Mouse (Mus musculus) limb, embryonic 10.5 days (tissue): ENCODE measurements around the gene Bhlha15. TPM values are rescaled to one million over a fixed set of nuclear protein-coding genes. Genes with fewer than 3 reads are reported as not detected.

Source experiments
- DNase-seq: peaks from one replicate; pipeline ENCODE4 v3.0.0-alpha.2; 2017; ENCODE audit warnings: low spot score
- H3K27ac ChIP-seq: fragments of 300-500 bp; sonication (generic); 2 replicates; pipeline ENCODE4 v1.5.1; 2016; ENCODE audit warnings: mild to moderate bottlenecking
- H3K27me3 ChIP-seq: fragments of 300-500 bp; sonication (generic); 2 replicates; pipeline ENCODE4 v1.6.1; 2016; ENCODE audit warnings: low read depth, mild to moderate bottlenecking; ENCODE audit not compliant: poor library complexity, severe bottlenecking
- H3K36me3 ChIP-seq: fragments of 300-500 bp; sonication (generic); 2 replicates; pipeline ENCODE4 v1.6.1; 2016; ENCODE audit warnings: mild to moderate bottlenecking, moderate library complexity
- H3K4me1 ChIP-seq: fragments of 300-500 bp; sonication (generic); 2 replicates; pipeline ENCODE4 v1.6.1; 2016
- H3K4me3 ChIP-seq: fragments of 300-500 bp; sonication (generic); 2 replicates; pipeline ENCODE4 v1.5.1; 2016; ENCODE audit warnings: mild to moderate bottlenecking, moderate library complexity
- H3K9me3 ChIP-seq: fragments of 300-500 bp; sonication (generic); replicated peaks from 2 replicates; pipeline ENCODE4 v1.6.1; 2016; ENCODE audit warnings: mild to moderate bottlenecking
- WGBS: fragments of 180-500 bp; shearing (Covaris S2); methylation state at CpG from one replicate; pipeline ENCODE4 v1.1.7; 2016; 5-methylcytosine and 5-hydroxymethylcytosine counted together
- polyA plus RNA-seq: library from polyadenylated mRNA; unstranded; fragments of >200 nt; fragmentation: Nextera tagmentation; extraction: Ambion mirVana; gene quantifications from 2 replicates; pipeline ENCODE4 v1.2.1, GENCODE M21; 2016

The Bhlha15 gene
- polyA plus RNA-seq, 1 experiment from 2014 or later = 0.11 TPM

DNA sequence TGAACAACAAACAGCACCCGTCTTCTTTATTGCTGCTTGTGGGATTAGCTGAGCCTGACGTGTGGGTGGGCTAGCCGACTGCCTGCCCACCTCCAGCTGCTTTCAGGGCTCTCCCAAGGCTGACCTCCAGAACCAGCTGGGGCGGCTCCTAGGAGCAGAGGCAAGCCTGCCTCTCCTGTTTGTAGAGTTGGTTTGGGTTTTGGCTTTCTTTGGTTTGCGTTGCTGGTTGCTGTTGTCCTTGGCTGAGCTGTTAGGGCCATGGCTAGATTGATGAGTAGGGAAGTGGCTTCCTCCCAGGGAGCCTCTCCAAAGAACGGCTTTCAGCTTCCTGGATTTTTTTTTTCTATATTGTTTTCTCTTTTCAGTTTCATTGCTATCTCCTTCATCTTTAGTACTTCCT lies 11.9 kb upstream of the Bhlha15 start:
- WGBS = 49% methylated on average over 6 of the region's 6 CpGs
- Histone ChIP-seq H3K36me3 (peaks cover 82% of the 10 kb centered on the region), H3K9me3 (no peaks in the 10 kb centered on the region), H3K27ac (no peak overlapping the region), H3K27me3 (no peaks in the 10 kb centered on the region), H3K4me3 (no peak overlapping the region), H3K4me1 (no peaks in the 10 kb centered on the region)
- no peak for DNase-seq

- WGBS = 95% methylated on average over 7 of the region's 7 CpGs
- Histone ChIP-seq H3K4me3 (no peak overlapping the region), H3K9me3 (no peaks in the 10 kb centered on the region), H3K36me3 (peaks cover 78% of the 10 kb centered on the region), H3K4me1 (no peaks in the 10 kb centered on the region; the same call in 1 of the 2 replicates), H3K27ac (no peak overlapping the region), H3K27me3 (no peaks in the 10 kb centered on the region)
- DNase-seq = no peak
Observed at GRCm38 (mm10) chr5:144181249-144181648, 8.8 kb upstream of the Bhlha15 start.

GRCm38 (mm10) chr5:144182542-144183247 lies 7.4 kb upstream of the Bhlha15 start:
- Histone ChIP-seq H3K36me3 (peaks cover 74% of the 10 kb centered on the region), H3K4me1 (no peaks in the 10 kb centered on the region; the same call in 1 of the 2 replicates), H3K4me3 (no peak overlapping the region), H3K9me3 (no peaks in the 10 kb centered on the region), H3K27me3 (no peaks in the 10 kb centered on the region), H3K27ac (no peak overlapping the region)
- DNase-seq = no peak
- WGBS = 67% methylated on average over 20 of the region's 20 CpGs

GRCm38 (mm10) chr5:144183248-144183559 lies 6.9 kb upstream of the Bhlha15 start:
- 71% methylated on average over 8 of the region's 8 CpGs for WGBS
- Histone ChIP-seq H3K4me1 (no peaks in the 10 kb centered on the region; the same call in 1 of the 2 replicates), H3K9me3 (no peaks in the 10 kb centered on the region), H3K36me3 (peaks cover 70% of the 10 kb centered on the region), H3K4me3 (no peak overlapping the region), H3K27me3 (no peaks in the 10 kb centered on the region), H3K27ac (no peak overlapping the region)
- DNase-seq = no peak

DNA sequence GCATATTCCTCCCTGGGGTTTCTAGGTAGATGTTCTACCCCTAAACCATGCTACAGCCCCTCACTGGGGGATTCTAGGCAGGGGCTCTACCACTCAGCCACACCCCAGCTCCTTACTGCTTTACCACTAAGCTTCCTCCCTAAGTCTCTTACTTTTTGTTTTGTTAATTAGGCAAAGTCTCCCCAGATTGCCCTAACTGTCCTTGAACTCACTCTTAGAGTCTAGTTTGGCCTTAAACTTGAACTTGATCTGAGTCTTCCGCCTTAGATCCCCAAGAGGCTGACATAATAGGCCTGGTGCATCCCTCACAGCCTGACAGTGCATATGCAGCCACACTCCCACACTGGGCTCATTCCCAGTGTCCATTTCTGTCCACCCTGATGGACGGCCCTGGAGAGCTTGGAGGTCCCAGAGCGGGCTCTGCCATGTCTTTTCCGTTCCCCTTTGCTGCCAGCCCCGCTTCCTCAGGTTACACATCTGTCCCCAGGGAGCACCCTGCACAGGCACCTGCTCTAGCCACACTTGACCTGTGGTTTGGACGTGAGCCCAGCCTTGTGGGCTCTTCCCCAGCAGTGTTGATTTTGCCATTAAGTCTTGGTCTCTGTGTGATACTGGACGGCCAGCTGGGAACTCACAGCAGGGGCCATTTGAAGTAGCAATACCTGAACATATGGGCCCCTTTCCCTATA lies 6.3 kb upstream of the Bhlha15 start:
- H3K4me3 ChIP-seq = no peak overlapping the region
- H3K36me3 ChIP-seq = peaks cover 71% of the 10 kb centered on the region
- no peaks in the 10 kb centered on the region; the same call in 1 of the 2 replicates for H3K4me1 ChIP-seq
- H3K27ac ChIP-seq = no peak overlapping the region
- no peak for DNase-seq
- H3K9me3 ChIP-seq = no peaks in the 10 kb centered on the region
- WGBS = 90% methylated on average over 7 of the region's 7 CpGs
- H3K27me3 ChIP-seq = no peaks in the 10 kb centered on the region

GRCm38 (mm10) chr5:144184350-144185045 lies 5.6 kb upstream of the Bhlha15 start:
- no peak for DNase-seq
- Histone ChIP-seq H3K36me3 (peaks cover 65% of the 10 kb centered on the region), H3K4me1 (peaks cover 3% of the 10 kb centered on the region), H3K4me3 (no peak overlapping the region), H3K9me3 (no peaks in the 10 kb centered on the region), H3K27me3 (no peaks in the 10 kb centered on the region), H3K27ac (no peak overlapping the region)
- WGBS = 92% methylated on average over 21 of the region's 21 CpGs

DNA sequence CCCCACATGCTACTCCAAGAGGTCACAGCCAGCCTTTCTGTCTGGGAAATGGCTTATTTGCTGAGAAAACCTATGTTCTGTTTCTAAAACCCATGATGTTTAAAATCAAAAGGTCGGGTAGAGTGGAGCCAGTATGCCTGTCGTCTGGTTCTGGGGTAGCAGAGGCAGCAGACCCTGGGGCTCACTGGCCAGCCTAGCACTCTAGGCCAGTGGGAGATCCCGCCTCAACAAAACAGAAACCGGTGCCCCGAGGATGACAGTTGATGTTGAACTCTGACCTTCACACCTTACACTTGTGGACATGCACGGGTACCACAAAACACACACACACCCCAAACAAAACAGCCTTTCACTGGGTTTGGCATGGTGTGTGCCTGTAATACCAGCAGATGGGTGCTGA lies 1.7 kb upstream of the Bhlha15 start:
- 89% methylated on average over 6 of the region's 6 CpGs for WGBS
- Histone ChIP-seq H3K27ac (no peak overlapping the region), H3K36me3 (peaks cover 44% of the 10 kb centered on the region), H3K27me3 (peaks cover 7% of the 10 kb centered on the region; the same call in 1 of the 2 replicates), H3K4me1 (peaks cover 24% of the 10 kb centered on the region), H3K4me3 (no peak overlapping the region), H3K9me3 (no peaks in the 10 kb centered on the region)
- DNase-seq = no peak

GRCm38 (mm10) chr5:144189327-144189726 lies 759 bp upstream of the Bhlha15 start:
- Histone ChIP-seq H3K27me3 (peaks cover 7% of the 10 kb centered on the region; the same call in 1 of the 2 replicates), H3K9me3 (no peaks in the 10 kb centered on the region), H3K4me1 (peaks cover 24% of the 10 kb centered on the region), H3K27ac (no peak overlapping the region), H3K36me3 (peaks cover 36% of the 10 kb centered on the region), H3K4me3 (no peak overlapping the region)
- DNase-seq = no peak
- 76% methylated on average over 7 of the region's 7 CpGs for WGBS

- 59% methylated on average over 23 of the region's 23 CpGs for WGBS
- Histone ChIP-seq H3K36me3 (peaks cover 19% of the 10 kb centered on the region), H3K4me3 (no peak overlapping the region), H3K9me3 (no peaks in the 10 kb centered on the region), H3K27ac (no peak overlapping the region; the same call in 1 of the 2 replicates), H3K4me1 (peaks cover 24% of the 10 kb centered on the region), H3K27me3 (peaks cover 7% of the 10 kb centered on the region; the same call in 1 of the 2 replicates)
- peak; percentile 54 for DNase-seq
Observed at GRCm38 (mm10) chr5:144191026-144191425, 940 bp downstream of the Bhlha15 start.

DNA sequence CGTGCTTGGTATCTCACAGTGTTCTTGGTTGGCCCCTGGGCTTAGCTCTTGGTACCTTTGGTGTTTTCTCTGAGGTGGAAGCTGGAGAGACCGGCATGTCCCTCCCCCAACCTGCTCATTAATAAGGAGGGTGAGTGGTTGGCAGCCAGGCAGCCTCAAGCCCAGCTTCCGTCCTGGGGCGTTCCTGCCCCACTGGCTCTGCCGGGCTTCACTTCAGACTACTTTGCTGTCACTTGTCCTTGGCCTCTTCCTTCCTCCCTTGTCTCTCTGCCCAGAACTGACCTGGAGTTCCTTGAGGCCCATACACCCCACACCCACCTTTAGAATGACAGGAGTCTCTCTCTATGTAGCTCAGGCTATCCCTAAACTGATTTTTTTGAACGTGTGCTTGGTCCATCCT lies 2.6 kb downstream of the Bhlha15 start:
- Histone ChIP-seq H3K4me3 (no peak overlapping the region), H3K4me1 (peaks cover 24% of the 10 kb centered on the region), H3K9me3 (no peaks in the 10 kb centered on the region), H3K36me3 (peaks cover 9% of the 10 kb centered on the region; the same call in 1 of the 2 replicates), H3K27me3 (peaks cover 7% of the 10 kb centered on the region; the same call in 1 of the 2 replicates), H3K27ac (no peak overlapping the region)
- WGBS = 86% methylated on average over 6 of the region's 6 CpGs
- no peak for DNase-seq

DNA sequence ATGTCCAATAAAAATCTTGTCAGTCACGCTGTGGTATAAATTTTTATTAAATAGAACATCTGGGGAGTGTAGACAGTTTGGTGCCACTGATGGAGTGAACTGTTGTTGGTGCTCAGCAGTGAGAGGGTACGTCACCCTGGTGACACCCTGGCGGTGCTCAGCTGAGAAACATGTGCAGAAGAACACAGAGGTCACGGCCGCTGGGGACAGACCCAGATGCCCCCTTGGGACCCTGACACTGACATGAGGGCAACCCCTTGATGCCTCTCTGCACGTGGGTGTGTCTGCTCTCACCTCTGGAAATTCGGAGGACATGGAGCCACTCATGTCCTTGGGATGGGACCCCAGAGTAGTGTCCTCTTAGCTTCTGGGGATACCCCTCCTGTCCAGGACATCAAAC lies 4.3 kb downstream of the Bhlha15 start:
- peaks cover 10% of the 10 kb centered on the region; the same call in 1 of the 2 replicates for H3K36me3 ChIP-seq
- peaks cover 21% of the 10 kb centered on the region for H3K4me1 ChIP-seq
- no peak overlapping the region for H3K27ac ChIP-seq
- 84% methylated on average over 7 of the region's 7 CpGs for WGBS
- no peak overlapping the region for H3K4me3 ChIP-seq
- no peak for DNase-seq
- H3K27me3 ChIP-seq = peaks cover 7% of the 10 kb centered on the region; the same call in 1 of the 2 replicates
- no peaks in the 10 kb centered on the region for H3K9me3 ChIP-seq

DNA sequence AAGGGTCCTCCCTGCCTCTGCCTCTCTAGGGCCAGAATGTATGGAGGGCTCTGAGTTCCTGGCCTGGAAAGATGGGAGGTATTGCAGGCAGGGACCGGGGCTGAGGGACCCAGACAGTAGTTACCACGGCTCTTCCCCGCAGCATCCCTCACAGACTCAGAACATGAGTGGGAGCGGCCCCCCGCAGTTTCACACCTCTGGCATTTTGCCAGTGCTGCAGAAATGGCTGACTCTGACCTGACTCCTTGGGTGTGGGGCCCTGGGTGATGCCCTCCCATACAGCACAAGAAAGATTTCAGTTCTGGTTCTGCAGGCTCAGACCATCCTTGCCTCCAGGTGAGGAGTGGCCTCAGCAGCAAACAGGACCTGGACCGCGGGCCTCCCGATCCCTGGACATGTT lies 5.5 kb downstream of the Bhlha15 start:
- H3K4me1 ChIP-seq = peaks cover 10% of the 10 kb centered on the region
- no peak overlapping the region for H3K4me3 ChIP-seq
- no peaks in the 10 kb centered on the region for H3K9me3 ChIP-seq
- peaks cover 20% of the 10 kb centered on the region for H3K36me3 ChIP-seq
- WGBS = 86% methylated on average over 8 of the region's 8 CpGs
- peaks cover 7% of the 10 kb centered on the region; the same call in 1 of the 2 replicates for H3K27me3 ChIP-seq
- DNase-seq = no peak
- H3K27ac ChIP-seq = no peak overlapping the region

GRCm38 (mm10) chr5:144200616-144201015 lies 10.5 kb downstream of the Bhlha15 start:
- Histone ChIP-seq H3K4me3 (no peak overlapping the region), H3K9me3 (no peaks in the 10 kb centered on the region; the same call in 1 of the 2 replicates), H3K27me3 (no peaks in the 10 kb centered on the region), H3K36me3 (peaks cover 52% of the 10 kb centered on the region), H3K4me1 (no peaks in the 10 kb centered on the region), H3K27ac (no peak overlapping the region)
- DNase-seq = no peak
- 94% methylated on average over 11 of the region's 11 CpGs for WGBS
